Comparison of ENCODE assay signal across 14 mouse cellular contexts in genomic region chr13:60654017-60654565, GRCm38 (mm10). TPM values are rescaled to one million over a fixed set of nuclear protein-coding genes. Genes with fewer than 3 reads are reported as not detected.
DNase-seq lines count a peak whose midpoint lies in the region; ATAC-seq and TF ChIP-seq lines count a peak whose summit lies in the region.
"Had no signal": no experiment of that assay in that cellular context is flagged by ENCODE, and none has a peak within 500 bp of the region (broad histone marks: within the 10 kb centered on the region; RNA-seq: fewer than 3 reads in every experiment).

No protein-coding gene starts in this region.

- no peak overlapping the region for H3K9ac ChIP-seq in neural tube, embryonic 15.5 days (replicated peaks)
- H3K9ac ChIP-seq: embryonic facial prominence, embryonic 15.5 days; hindbrain, embryonic 12.5 days; midbrain, embryonic 12.5 days had no signal

- no peaks in the 10 kb centered on the region for H3K36me3 ChIP-seq in kidney, adult 2 months (ENCODE audit: control insufficient read depth, insufficient read depth, low read length)
- no peaks in the 10 kb centered on the region for H3K36me3 ChIP-seq in neural tube, embryonic 15.5 days
- H3K36me3 ChIP-seq: embryonic facial prominence, embryonic 15.5 days; G1E; midbrain, embryonic 12.5 days had no signal

- TF ChIP-seq POLR2A in kidney, adult 2 months (IDR thresholded peaks at IDR 0.05; ENCODE audit: low read depth, low read length), result no peak

- H3K4me1 ChIP-seq in kidney, adult 2 months (ENCODE audit: control insufficient read depth, insufficient read depth, low read length), result no peaks in the 10 kb centered on the region
- H3K4me1 ChIP-seq in neural tube, embryonic 15.5 days, result peaks cover 9% of the 10 kb centered on the region; the same call in 1 of the 2 replicates
- H3K4me1 ChIP-seq: embryonic facial prominence, embryonic 15.5 days; hindbrain, embryonic 12.5 days; midbrain, embryonic 12.5 days had no signal

- H3K27me3 ChIP-seq in kidney, adult 2 months (replicated peaks; ENCODE audit: control insufficient read depth, insufficient read depth, low read length), result no peaks in the 10 kb centered on the region
- H3K27me3 ChIP-seq in neural tube, embryonic 15.5 days (replicated peaks), result no peaks in the 10 kb centered on the region
- H3K27me3 ChIP-seq: embryonic facial prominence, embryonic 15.5 days; hindbrain, embryonic 12.5 days; midbrain, embryonic 12.5 days had no signal

- no peaks in the 10 kb centered on the region for H3K9me3 ChIP-seq in neural tube, embryonic 15.5 days (replicated peaks)
- H3K9me3 ChIP-seq: embryonic facial prominence, embryonic 15.5 days; hindbrain, embryonic 12.5 days; midbrain, embryonic 12.5 days had no signal

- DNase-seq in adrenal gland, postnatal 14 days, result peak; percentile 37
- DNase-seq in adrenal gland, adult 18-20 months (ENCODE audit: low spot score in 2 of 2), result no peak
- no peak for DNase-seq in kidney, adult 2 months
- no peak for DNase-seq in kidney, adult 11 months
- peak; percentile 59 to 64 for DNase-seq in right cerebral cortex, postnatal 10 days (ENCODE audit: low spot score in 2 of 2)
- DNase-seq in right cerebral cortex, adult 2 months (ENCODE audit: low spot score in 2 of 2), result no peak
- peak; percentile 77 for DNase-seq in lung, postnatal 36 days
- DNase-seq: adrenal gland, adult 2 months; kidney, postnatal 10 days had no signal

- TF ChIP-seq CTCF in kidney, adult 2 months (conservative IDR thresholded peaks at IDR 0.05; ENCODE audit: insufficient read depth, insufficient read length, low read depth, low read length), result peak; percentile 38; the same call in 1 of the 2 replicates

- no peak overlapping the region for H3K4me3 ChIP-seq in kidney, adult 2 months (ENCODE audit: insufficient read depth, low read depth, low read length)
- no peak overlapping the region for H3K4me3 ChIP-seq in neural tube, embryonic 15.5 days (replicated peaks)
- H3K4me3 ChIP-seq: embryonic facial prominence, embryonic 15.5 days; hindbrain, embryonic 12.5 days; midbrain, embryonic 12.5 days had no signal

- H3K4me2 ChIP-seq in neural tube, embryonic 15.5 days, result no peak overlapping the region
- H3K4me2 ChIP-seq: embryonic facial prominence, embryonic 15.5 days; hindbrain, embryonic 12.5 days; midbrain, embryonic 12.5 days had no signal

- H3K27ac ChIP-seq in kidney, adult 2 months (ENCODE audit: insufficient read depth, low read depth, low read length), result no peak overlapping the region
- H3K27ac ChIP-seq in neural tube, embryonic 15.5 days (replicated peaks), result no peak overlapping the region
- H3K27ac ChIP-seq: embryonic facial prominence, embryonic 15.5 days; hindbrain, embryonic 12.5 days; midbrain, embryonic 12.5 days had no signal

- no peak for ATAC-seq in neural tube, embryonic 15.5 days (ENCODE audit: low FRiP score)

- 72% methylated on average over 2 of the region's 2 CpGs for WGBS in kidney, adult 2 months
- 95% methylated on average over 2 of the region's 2 CpGs for WGBS in neural tube, embryonic 15.5 days

RNA-seq across cellular contexts. Expression of gene Dapk1, which starts 52.3 kb away (rescaled TPM):
- total RNA-seq in adrenal gland, postnatal 14 days (2021), result 21.9 and 26.0 TPM in 2 replicates
- total RNA-seq in adrenal gland, adult 18-20 months (2021), result 10 to 100 TPM; 16.3 to 22.5 TPM
- polyA plus RNA-seq in kidney, adult 2 months (2012; rRNA removed), result 39.5 and 50.8 TPM in 2 replicates
- 30.6 and 34.9 TPM in 2 replicates for polyA plus RNA-seq in neural tube, embryonic 15.5 days (2015; fragmentation: Nextera tagmentation; extraction: Ambion mirVana)
- polyA plus RNA-seq: G1E had no signal

Comparison
In these comparisons a context has a peak if more than half of its experiments do, and no peak if none do; other contexts are left out.
1. DNase-seq: peak in adrenal gland, postnatal 14 days (single experiment), right cerebral cortex, postnatal 10 days (2 of 2) and lung, postnatal 36 days (single experiment); none in adrenal gland, adult 18-20 months (0 of 2), kidney, adult 2 months (single experiment), kidney, adult 11 months (single experiment) and right cerebral cortex, adult 2 months (0 of 2).